Mouse (Mus musculus) embryonic facial prominence, embryonic 11.5 days (tissue): ENCODE results near the gene Fam20b. TPM values are rescaled to one million over a fixed set of nuclear protein-coding genes. Genes with fewer than 3 reads are reported as not detected.
"Not testable (repeated sequence)": the region's sequence is repeated elsewhere in the genome, so short reads cannot be mapped to it uniquely, and the experiment has no call there.

Source experiments
- ATAC-seq: fragments of 200-750 bp; cut with Nextera tagmentation; replicated peaks from 2 replicates; pipeline ENCODE4 v1.8.0; 2017; ENCODE audit warnings: low read depth; ENCODE audit not compliant: insufficient number of reproducible peaks, low FRiP score, low TSS enrichment
- DNase-seq: peaks from one replicate; pipeline ENCODE4 v3.0.0-alpha.2; 2015; ENCODE audit warnings: low spot score
- H3K27ac ChIP-seq: fragments of 300-500 bp; sonication (generic); replicated peaks from 2 replicates; pipeline ENCODE4 v1.5.1; 2014; ENCODE audit warnings: mild to moderate bottlenecking, low read depth, low read length, control low read depth
- H3K27me3 ChIP-seq: fragments of 300-500 bp; sonication (generic); 2 replicates; pipeline ENCODE4 v1.6.1; 2014; ENCODE audit warnings: mild to moderate bottlenecking, low read length, moderate library complexity, mixed read lengths; ENCODE audit not compliant: control insufficient read depth, insufficient read depth
- H3K36me3 ChIP-seq: fragments of 300-500 bp; sonication (generic); replicated peaks from 2 replicates; pipeline ENCODE4 v1.6.1; 2014; ENCODE audit warnings: low read depth, mild to moderate bottlenecking, low read length, moderate library complexity, mixed read lengths; ENCODE audit not compliant: control insufficient read depth, insufficient read depth
- H3K4me1 ChIP-seq: fragments of 300-500 bp; sonication (generic); 2 replicates; pipeline ENCODE4 v1.6.1; 2014; ENCODE audit warnings: low read length, mixed read lengths; ENCODE audit not compliant: control insufficient read depth, insufficient read depth
- H3K4me2 ChIP-seq: fragments of 300-500 bp; sonication (generic); 2 replicates; pipeline ENCODE4 v1.6.1; 2014; ENCODE audit warnings: low read depth, mild to moderate bottlenecking, control low read depth, low read length, moderate library complexity
- H3K4me3 ChIP-seq: fragments of 300-500 bp; sonication (generic); 2 replicates; pipeline ENCODE4 v1.5.1; 2014; ENCODE audit warnings: low read depth, low read length, control low read depth
- H3K9ac ChIP-seq: fragments of 300-500 bp; sonication (generic); replicated peaks from 2 replicates; pipeline ENCODE4 v1.6.1; 2014; ENCODE audit warnings: mild to moderate bottlenecking, control low read depth, low read length
- H3K9me3 ChIP-seq: fragments of 300-500 bp; sonication (generic); replicated peaks from 2 replicates; pipeline ENCODE4 v1.6.1; 2016; ENCODE audit warnings: mild to moderate bottlenecking, low read length, inconsistent platforms, mixed read lengths; ENCODE audit not compliant: control insufficient read depth
- WGBS: fragments of 180-500 bp; shearing (Covaris S2); extraction: QIAGEN DNeasy Blood & Tissue Kit; methylation state at CpG from one replicate; pipeline ENCODE4 v1.1.7; 2014; 5-methylcytosine and 5-hydroxymethylcytosine counted together
- polyA plus RNA-seq: library from polyadenylated mRNA; unstranded; fragments of >200 nt; fragmentation: Nextera tagmentation; extraction: Ambion mirVana; gene quantifications from 2 replicates; pipeline ENCODE4 v1.2.1, GENCODE M21; 2014

Fam20b gene
- polyA plus RNA-seq, 1 experiment from 2014 or later: 24.0 TPM

- not testable (repeated sequence) for H3K36me3 ChIP-seq, H3K4me1 ChIP-seq, H3K4me3 ChIP-seq, H3K27me3 ChIP-seq, H3K9me3 ChIP-seq, H3K9ac ChIP-seq, H3K4me2 ChIP-seq, ATAC-seq, H3K27ac ChIP-seq
- 80% methylated on average over 19 of the region's 21 CpGs for WGBS
- peak; percentile 12 for DNase-seq
These were observed 58.1 kb downstream of the Fam20b start for GRCm38 (mm10) chr1:156660660-156661236.

DNA sequence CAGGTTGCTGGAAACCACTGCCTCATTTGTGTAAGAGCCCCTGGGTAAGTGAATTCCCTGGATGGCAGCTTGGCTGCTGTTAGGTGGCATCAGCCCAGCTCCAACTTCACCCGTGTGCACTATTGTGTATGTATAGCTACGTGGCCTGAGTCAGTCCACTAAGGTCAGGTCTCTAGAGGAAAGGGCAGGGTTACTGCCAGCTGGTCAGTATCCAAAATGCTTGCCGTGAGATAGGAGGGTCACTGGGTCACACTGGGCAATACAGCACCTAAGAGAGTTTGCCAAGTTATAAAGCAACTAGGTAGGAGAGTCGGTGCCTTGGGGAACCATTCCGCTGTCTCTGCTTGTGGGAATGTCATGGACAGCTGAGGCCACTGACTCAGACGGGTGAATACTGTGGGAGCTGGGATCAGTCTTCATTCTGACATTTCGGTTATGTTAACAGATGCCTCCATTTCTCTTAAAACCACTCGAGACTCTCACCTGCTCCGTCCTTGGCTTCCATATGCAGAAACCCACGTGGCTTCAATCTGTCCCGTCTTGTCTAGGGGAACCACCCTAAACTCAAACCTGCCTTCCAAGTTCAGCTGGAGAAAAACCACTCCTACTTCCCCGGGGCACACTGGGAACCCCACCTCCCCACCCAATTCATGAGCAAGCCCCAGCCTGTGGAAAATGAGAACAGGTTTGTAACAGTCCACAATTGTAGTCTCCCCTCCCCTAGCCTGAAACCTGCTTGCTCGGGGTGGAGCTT is 58.8 kb downstream of the Fam20b start:
- no peaks in the 10 kb centered on the region for H3K36me3 ChIP-seq
- DNase-seq (peak; percentile 18), ATAC-seq (no peak)
- H3K9ac ChIP-seq: no peak overlapping the region
- H3K27ac ChIP-seq: no peak overlapping the region
- H3K4me1 ChIP-seq: no peaks in the 10 kb centered on the region
- WGBS: 74% methylated on average over 13 of the region's 13 CpGs
- H3K9me3 ChIP-seq: no peaks in the 10 kb centered on the region
- no peak overlapping the region for H3K4me3 ChIP-seq
- H3K27me3 ChIP-seq: no peaks in the 10 kb centered on the region
- no peak overlapping the region for H3K4me2 ChIP-seq

DNA sequence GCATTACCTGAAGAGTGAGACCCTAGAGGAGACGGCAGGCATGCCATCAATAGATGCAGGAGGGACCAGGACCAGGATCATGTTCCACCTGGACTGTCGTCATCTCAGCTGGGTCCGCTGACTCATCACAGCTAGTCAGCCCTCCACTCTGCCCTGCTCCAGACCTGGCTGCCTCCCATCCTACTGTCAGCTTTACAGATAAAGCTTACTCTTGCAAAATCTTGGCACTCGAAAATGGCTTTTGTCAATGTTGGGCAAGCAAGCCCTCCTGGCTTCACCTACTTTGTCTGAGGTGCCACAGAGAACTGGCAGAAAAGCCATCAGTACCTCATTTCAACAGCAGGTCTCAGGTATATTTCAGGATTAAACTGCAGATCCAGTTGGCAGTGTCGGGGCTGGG is 60.2 kb downstream of the Fam20b start:
- H3K9me3 ChIP-seq: no peaks in the 10 kb centered on the region
- H3K27ac ChIP-seq: no peak overlapping the region
- H3K9ac ChIP-seq: no peak overlapping the region
- DNase-seq (no peak), ATAC-seq (no peak)
- H3K27me3 ChIP-seq: no peaks in the 10 kb centered on the region
- H3K4me1 ChIP-seq: no peaks in the 10 kb centered on the region
- 79% methylated on average over 5 of the region's 5 CpGs for WGBS
- H3K4me3 ChIP-seq: no peak overlapping the region
- H3K4me2 ChIP-seq: no peak overlapping the region
- H3K36me3 ChIP-seq: no peaks in the 10 kb centered on the region

DNA sequence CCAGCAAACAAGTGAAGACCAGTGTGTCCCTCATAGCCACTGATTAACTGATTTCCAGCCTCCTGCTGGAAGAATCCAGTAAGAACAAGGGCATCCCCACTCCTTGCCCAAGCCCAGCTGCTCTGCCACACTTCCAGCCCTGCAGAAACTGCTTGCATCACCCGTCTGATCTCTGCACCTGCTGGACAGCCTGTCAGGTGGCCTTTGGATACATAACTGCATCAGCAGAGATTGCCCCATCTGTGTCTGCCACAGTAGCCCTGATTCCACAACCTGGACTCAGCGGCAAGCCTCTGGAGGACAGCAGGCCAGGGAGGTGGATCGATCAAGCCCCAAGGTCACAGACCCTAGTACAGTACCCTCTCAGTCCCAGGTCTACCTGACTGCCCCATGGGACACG is 61.4 kb downstream of the Fam20b start:
- no peak for DNase-seq
- Histone ChIP-seq H3K4me3 (no peak overlapping the region), H3K27ac (no peak overlapping the region)

DNA sequence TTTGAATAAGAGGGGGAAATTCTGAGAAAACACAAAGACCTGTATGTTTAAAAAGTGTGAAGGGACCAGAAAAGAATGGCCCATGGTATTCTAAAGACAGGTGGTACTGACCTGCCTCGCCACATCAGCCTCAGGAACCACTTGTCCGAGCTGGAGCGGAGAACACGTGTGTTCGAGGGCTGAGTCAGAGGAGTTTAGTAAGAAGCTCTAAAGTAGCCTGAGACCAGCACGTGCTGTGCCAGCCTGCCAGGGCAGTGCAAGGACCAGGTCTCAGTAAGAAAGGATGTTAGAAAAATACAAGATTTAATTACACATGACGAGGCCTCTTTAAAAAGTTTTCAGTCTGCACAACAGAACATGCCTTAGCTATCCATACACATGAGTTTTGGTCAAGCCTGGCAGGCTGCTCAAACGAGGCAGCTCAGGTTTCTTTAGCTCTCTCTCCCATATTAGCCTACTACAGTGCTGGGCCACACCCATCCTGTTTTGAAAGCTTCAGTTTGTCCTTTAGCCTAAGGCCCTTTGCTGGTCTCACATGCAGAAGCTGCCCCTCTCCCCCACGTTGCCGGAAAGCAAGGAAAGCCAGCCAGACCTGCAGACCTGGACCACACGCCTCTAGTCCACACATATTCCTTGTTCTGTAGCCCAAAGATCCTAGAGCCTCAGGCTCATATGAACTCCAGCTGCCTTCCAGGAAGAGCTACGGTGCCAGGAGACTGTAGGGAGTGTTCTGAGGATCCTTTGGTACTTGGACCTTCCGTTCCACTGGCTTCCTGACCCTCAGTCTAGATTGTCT is 64.0 kb downstream of the Fam20b start:
- no peaks in the 10 kb centered on the region for H3K36me3 ChIP-seq
- 64% methylated on average over 13 of the region's 13 CpGs for WGBS
- ATAC-seq: no peak
- H3K4me1 ChIP-seq: no peaks in the 10 kb centered on the region
- no peaks in the 10 kb centered on the region for H3K27me3 ChIP-seq
- no peak overlapping the region for H3K4me3 ChIP-seq
- peak; percentile 38 for DNase-seq
- no peak overlapping the region for H3K9ac ChIP-seq
- no peak overlapping the region for H3K27ac ChIP-seq
- H3K4me2 ChIP-seq: no peak overlapping the region
- no peaks in the 10 kb centered on the region for H3K9me3 ChIP-seq

More for the DNA sequence above, 61.4 kb downstream of the Fam20b start:
- ATAC-seq: no peak
- no peak overlapping the region for H3K4me2 ChIP-seq
- no peaks in the 10 kb centered on the region for H3K36me3 ChIP-seq
- no peaks in the 10 kb centered on the region for H3K4me1 ChIP-seq
- H3K9me3 ChIP-seq: no peaks in the 10 kb centered on the region
- no peaks in the 10 kb centered on the region for H3K27me3 ChIP-seq
- H3K9ac ChIP-seq: no peak overlapping the region
- 85% methylated on average over 4 of the region's 4 CpGs for WGBS

GRCm38 (mm10) chr1:156652189-156652822 is 66.6 kb downstream of the Fam20b start:
- ATAC-seq (no peak), DNase-seq (no peak)
- Histone ChIP-seq H3K9ac (no peak overlapping the region), H3K36me3 (no peaks in the 10 kb centered on the region), H3K27me3 (no peaks in the 10 kb centered on the region), H3K4me3 (no peak overlapping the region), H3K4me2 (no peak overlapping the region), H3K9me3 (no peaks in the 10 kb centered on the region), H3K27ac (no peak overlapping the region), H3K4me1 (no peaks in the 10 kb centered on the region)
- 64% methylated on average over 6 of the region's 6 CpGs for WGBS

GRCm38 (mm10) chr1:156650631-156651030 is 68.3 kb downstream of the Fam20b start:
- no peak for DNase-seq

More at GRCm38 (mm10) chr1:156650631-156651030, 68.3 kb downstream of the Fam20b start:
- WGBS: 87% methylated on average over 9 of the region's 9 CpGs
- Histone ChIP-seq H3K27ac (no peak overlapping the region), H3K4me1 (no peaks in the 10 kb centered on the region), H3K36me3 (no peaks in the 10 kb centered on the region), H3K27me3 (no peaks in the 10 kb centered on the region), H3K9ac (no peak overlapping the region), H3K4me3 (no peak overlapping the region), H3K9me3 (no peaks in the 10 kb centered on the region), H3K4me2 (no peak overlapping the region)
- no peak for ATAC-seq
